Mouse (Mus musculus): ENCODE data around the gene Chad. TPM values are rescaled to one million over a fixed set of nuclear protein-coding genes. Genes with fewer than 3 reads are reported as not detected.
A peak's percentile ranks its signal among the peaks of the same experiment; 100 is the strongest.

Gene Chad
- total and polyA plus RNA-seq, 3 experiments: 0.08 to 0.11 TPM; not detected in 1

DNA sequence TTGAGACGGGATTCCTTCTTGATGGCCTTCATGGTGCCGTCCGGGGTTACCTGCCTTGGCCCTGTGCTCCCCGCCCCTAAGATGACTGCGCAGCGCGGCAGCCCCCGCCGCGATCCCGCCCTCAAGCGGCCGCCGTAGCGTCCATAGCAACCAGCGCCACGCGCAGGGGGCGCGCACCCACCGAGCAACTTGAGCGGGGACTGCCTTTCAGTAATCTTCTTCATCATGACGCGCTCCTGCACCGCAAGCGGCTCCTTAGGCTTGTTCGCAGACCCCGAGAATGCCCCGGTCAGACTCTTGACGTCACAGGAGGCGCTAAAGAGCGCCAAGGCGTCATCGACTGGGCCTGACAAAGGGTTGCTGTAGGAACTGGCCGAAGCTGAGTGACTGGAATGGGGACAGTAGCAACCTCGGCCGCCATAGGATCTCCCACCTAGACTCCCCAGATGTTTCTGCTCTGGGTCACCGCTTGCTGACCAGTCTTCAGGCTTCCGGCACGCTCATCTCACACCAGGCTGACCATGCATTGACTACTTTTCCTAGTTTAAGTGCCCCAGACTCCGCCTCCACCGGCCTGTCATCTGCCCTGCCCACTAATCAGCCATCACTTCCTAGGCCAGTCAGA lies 43.5 kb upstream of the Chad start, which contains the start of gene Mycbpap:
Gene Mycbpap (minus strand): TSS at position 524 of the 625 bp plus-strand sequence.
- peaks cover 18 to 38% of the 10 kb centered on the region in 2 experiments for H3K27me3 ChIP-seq (ENCODE audit: control insufficient read depth in 1 of 2, insufficient read depth in 2 of 2, low read length in 2 of 2)
- H3K36me3 ChIP-seq (ENCODE audit: control insufficient read depth in 1 of 2, insufficient read depth in 2 of 2, low read length in 2 of 2): no peaks in the 10 kb centered on the region
- no peaks in the 10 kb centered on the region for H3K9me3 ChIP-seq (replicated peaks; ENCODE audit: insufficient read depth, low read length)
- no peaks in the 10 kb centered on the region for H3K4me1 ChIP-seq (ENCODE audit: control insufficient read depth in 1 of 2, insufficient read depth in 2 of 2, low read length in 2 of 2)
- H3K79me2 ChIP-seq (ENCODE audit: control insufficient read depth, insufficient read depth, low read length, poor library complexity): no peaks in the 10 kb centered on the region
- no peak for TF ChIP-seq EP300 (IDR thresholded peaks at IDR 0.05; ENCODE audit: low read depth in 1 of 2, low read length in 2 of 2)
- H3K4me3 ChIP-seq (ENCODE audit: control insufficient read depth in 1 of 2, insufficient read depth in 1 of 2, low read depth in 2 of 2, low read length in 2 of 2): no peak within 1 kb of the TSS
- no peak within 1 kb of the TSS for H3K27ac ChIP-seq (ENCODE audit: control insufficient read depth, low read depth, low read length)
- no peak for DNase-seq (ENCODE audit: low read depth, low spot score)
- H3K9ac ChIP-seq (ENCODE audit: control insufficient read depth, low read depth, low read length, poor library complexity, severe bottlenecking): no peak within 1 kb of the TSS

DNA sequence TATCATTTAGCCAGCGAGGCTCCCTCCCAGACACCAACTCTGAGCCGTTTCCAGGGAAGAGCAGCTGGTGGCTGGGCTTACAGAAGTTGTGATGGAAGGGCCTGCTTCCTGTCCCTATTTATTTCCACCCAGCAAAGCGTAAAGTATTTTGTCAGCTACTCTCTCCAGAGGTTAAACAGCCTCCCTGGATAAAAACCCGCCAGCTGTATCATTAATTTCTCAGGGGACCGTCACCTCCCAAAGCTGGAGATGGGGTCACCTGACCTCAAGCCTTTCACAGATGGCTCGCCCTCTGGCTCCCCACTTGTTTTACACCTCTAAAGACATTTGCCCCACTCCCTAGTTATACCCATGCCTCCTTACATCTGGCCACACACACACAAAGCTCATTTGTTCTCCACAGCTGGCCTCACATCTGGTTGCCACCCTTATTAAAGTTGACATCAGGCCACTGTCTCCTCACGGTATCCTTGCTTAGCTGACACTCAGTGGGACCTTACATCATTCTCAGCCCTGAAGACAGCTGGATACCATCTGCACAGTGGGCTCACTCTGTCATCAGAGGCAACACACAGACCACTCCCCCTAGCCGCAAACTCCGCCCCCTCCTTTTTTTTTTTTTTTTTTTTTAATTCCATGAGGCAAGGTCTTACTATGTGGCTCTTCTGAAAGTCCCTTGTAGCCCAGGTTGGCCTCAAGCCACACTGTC lies 38.5 kb upstream of the Chad start:
- DNase-seq (ENCODE audit: low read depth, low spot score): peak; percentile 28
- H3K27me3 ChIP-seq (ENCODE audit: control insufficient read depth in 1 of 2, insufficient read depth in 2 of 2, low read length in 2 of 2): peaks cover 3 to 12% of the 10 kb centered on the region in 2 experiments; a peak in 3 of 4 replicates
- H3K9me3 ChIP-seq (replicated peaks; ENCODE audit: insufficient read depth, low read length): no peaks in the 10 kb centered on the region
- TF ChIP-seq CTCF (IDR thresholded peaks at IDR 0.05 in 2 of 3, conservative IDR thresholded peaks at IDR 0.05 in 1 of 3; ENCODE audit: control insufficient read depth in 1 of 3, insufficient read depth in 1 of 3, low read depth in 2 of 3, low read length in 3 of 3, poor library complexity in 1 of 3, severe bottlenecking in 1 of 3): no peak
- no peak for TF ChIP-seq MAZ (IDR thresholded peaks at IDR 0.05; ENCODE audit: low read depth, low read length)
- peak; percentile 81 for TF ChIP-seq ZNF384 (IDR thresholded peaks at IDR 0.05; ENCODE audit: low read depth, low read length)
- no peak for TF ChIP-seq MXI1 (IDR thresholded peaks at IDR 0.05; ENCODE audit: low read depth, low read length)
- H3K36me3 ChIP-seq (ENCODE audit: control insufficient read depth in 1 of 2, insufficient read depth in 2 of 2, low read length in 2 of 2): no peaks in the 10 kb centered on the region
- no peak overlapping the region for H3K4me3 ChIP-seq (ENCODE audit: control insufficient read depth in 1 of 2, insufficient read depth in 1 of 2, low read depth in 2 of 2, low read length in 2 of 2)
- no peak overlapping the region for H3K27ac ChIP-seq (ENCODE audit: control insufficient read depth, low read depth, low read length)
- H3K9ac ChIP-seq (ENCODE audit: control insufficient read depth, low read depth, low read length, poor library complexity, severe bottlenecking): no peak overlapping the region
- H3K4me1 ChIP-seq (ENCODE audit: control insufficient read depth in 1 of 2, insufficient read depth in 2 of 2, low read length in 2 of 2): no peaks in the 10 kb centered on the region; a peak in 1 of 4 replicates
- no peaks in the 10 kb centered on the region for H3K79me2 ChIP-seq (ENCODE audit: control insufficient read depth, insufficient read depth, low read length, poor library complexity)

DNA sequence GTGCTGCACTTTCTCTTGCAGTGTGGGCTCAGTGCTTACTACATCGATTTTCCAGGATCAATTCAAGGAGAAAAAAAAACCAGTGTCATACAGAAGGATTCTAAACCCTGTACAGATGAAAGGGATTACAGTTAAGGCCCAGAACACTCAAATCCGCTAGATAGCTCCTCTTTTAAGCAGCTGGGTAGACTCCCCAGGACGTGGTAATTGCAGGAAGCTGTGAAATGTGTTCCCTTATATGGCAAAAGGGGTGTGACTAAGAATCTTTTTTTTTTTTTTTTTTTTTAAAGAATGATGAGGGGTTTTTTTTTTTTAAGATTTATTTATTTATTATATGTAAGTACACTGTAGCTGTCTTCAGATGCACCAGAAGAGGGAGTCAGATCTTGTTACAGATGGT lies 36.0 kb upstream of the Chad start:
- no peak for TF ChIP-seq USF1 (IDR thresholded peaks at IDR 0.05; ENCODE audit: low read depth, low read length)
- no peak for TF ChIP-seq GATA1 (IDR thresholded peaks at IDR 0.05; ENCODE audit: low read depth, low read length)
- peak; percentile 85 for TF ChIP-seq ZNF384 (IDR thresholded peaks at IDR 0.05; ENCODE audit: low read depth, low read length)
- no peak for TF ChIP-seq MYB (IDR thresholded peaks at IDR 0.05; ENCODE audit: low read depth, low read length)
- no peak for TF ChIP-seq GABPA (IDR thresholded peaks at IDR 0.05; ENCODE audit: low read depth, low read length)
- DNase-seq (ENCODE audit: low read depth, low spot score): peak; percentile 41

More for the DNA sequence above, 36.0 kb upstream of the Chad start:
- Histone ChIP-seq H3K9me3 (replicated peaks; ENCODE audit: insufficient read depth, low read length) (no peaks in the 10 kb centered on the region), H3K36me3 (ENCODE audit: control insufficient read depth in 1 of 2, insufficient read depth in 2 of 2, low read length in 2 of 2) (no peaks in the 10 kb centered on the region), H3K9ac (ENCODE audit: control insufficient read depth, low read depth, low read length, poor library complexity, severe bottlenecking) (0 out of 2 replicates have a peak overlapping the region, but pooled peaks have one; percentile 9), H3K27me3 (ENCODE audit: control insufficient read depth in 1 of 2, insufficient read depth in 2 of 2, low read length in 2 of 2) (peaks cover 1 to 3% of the 10 kb centered on the region in 2 experiments; a peak in 2 of 4 replicates), H3K4me3 (ENCODE audit: control insufficient read depth in 1 of 2, insufficient read depth in 1 of 2, low read depth in 2 of 2, low read length in 2 of 2) (peak overlapping the region in 1 of 2 experiments; percentile 7; a peak in 1 of 4 replicates), H3K4me1 (ENCODE audit: control insufficient read depth in 1 of 2, insufficient read depth in 2 of 2, low read length in 2 of 2) (no peaks in the 10 kb centered on the region; a peak in 1 of 4 replicates), H3K27ac (ENCODE audit: control insufficient read depth, low read depth, low read length) (no peak overlapping the region), H3K79me2 (ENCODE audit: control insufficient read depth, insufficient read depth, low read length, poor library complexity) (no peaks in the 10 kb centered on the region)

Data from MEL (cell line).